Mouse (Mus musculus): ENCODE measurements at regions not wholly inside any gene's neighbourhood (a gene's known extent, or its start where the extent isn't known, plus 50 kb on each side); places are given as distances from the start of the nearest gene placed in this dataset.

DNA sequence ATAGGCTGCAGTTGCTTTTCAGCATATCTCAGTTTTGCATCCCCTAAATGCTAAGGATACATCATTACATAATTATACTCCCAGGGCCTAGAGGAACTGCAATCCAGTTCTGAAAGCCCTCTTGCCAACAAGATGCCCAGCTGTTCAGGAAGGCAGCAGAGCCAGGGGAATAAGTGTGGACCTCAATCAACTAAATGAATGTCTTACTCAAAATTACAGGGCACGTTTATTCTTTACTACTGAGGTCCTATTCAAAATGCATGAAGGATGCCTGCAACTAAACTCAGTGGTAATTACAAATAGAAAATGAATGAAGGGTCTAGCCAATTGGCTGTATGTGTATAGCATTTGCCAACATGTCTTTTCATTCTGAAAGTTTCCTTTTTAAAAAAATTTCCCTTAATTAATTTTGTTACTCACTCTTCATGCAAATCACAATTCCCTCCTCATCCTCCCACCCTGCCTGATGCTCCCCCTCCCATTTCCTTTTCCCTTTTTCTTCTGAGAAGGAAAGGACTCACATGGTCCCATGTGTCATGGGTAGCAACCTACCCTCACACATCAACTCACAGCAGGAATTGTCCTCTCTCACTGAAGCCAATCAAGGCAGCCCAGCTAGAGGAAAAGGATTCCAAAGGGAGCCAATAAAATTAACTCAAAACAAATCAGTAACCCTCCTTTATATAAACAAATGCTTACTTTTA, 86.9 kb upstream of the Ins1 start:
- WGBS = 51% methylated on average over 1 of the region's 1 CpGs
- H3K4me2 ChIP-seq = no peak overlapping the region
- H3K36me3 ChIP-seq = no peaks in the 10 kb centered on the region
- no peaks in the 10 kb centered on the region for H3K4me1 ChIP-seq (replicated peaks)
- no peak overlapping the region for H3K27ac ChIP-seq
- no peak overlapping the region for H3K9ac ChIP-seq
- H3K9me3 ChIP-seq = no peaks in the 10 kb centered on the region
- H3K27me3 ChIP-seq = no peaks in the 10 kb centered on the region
- ATAC-seq (ENCODE audit: low FRiP score) = no peak
- no peak overlapping the region for H3K4me3 ChIP-seq

GRCm38 (mm10) chr19:52193813-52194212, 70.3 kb upstream of the Ins1 start:
- H3K36me3 ChIP-seq = no peaks in the 10 kb centered on the region
- no peak overlapping the region for H3K9ac ChIP-seq
- WGBS = 89% methylated on average over 2 of the region's 2 CpGs
- H3K4me1 ChIP-seq (replicated peaks) = 0 out of 2 replicates have a peak, but pooled peaks cover 3% of the 10 kb centered on the region
- H3K27ac ChIP-seq = no peak overlapping the region
- no peak overlapping the region for H3K4me3 ChIP-seq
- no peak for ATAC-seq (ENCODE audit: low FRiP score)
- H3K9me3 ChIP-seq = no peaks in the 10 kb centered on the region
- H3K4me2 ChIP-seq = no peak overlapping the region
- no peaks in the 10 kb centered on the region for H3K27me3 ChIP-seq

DNA sequence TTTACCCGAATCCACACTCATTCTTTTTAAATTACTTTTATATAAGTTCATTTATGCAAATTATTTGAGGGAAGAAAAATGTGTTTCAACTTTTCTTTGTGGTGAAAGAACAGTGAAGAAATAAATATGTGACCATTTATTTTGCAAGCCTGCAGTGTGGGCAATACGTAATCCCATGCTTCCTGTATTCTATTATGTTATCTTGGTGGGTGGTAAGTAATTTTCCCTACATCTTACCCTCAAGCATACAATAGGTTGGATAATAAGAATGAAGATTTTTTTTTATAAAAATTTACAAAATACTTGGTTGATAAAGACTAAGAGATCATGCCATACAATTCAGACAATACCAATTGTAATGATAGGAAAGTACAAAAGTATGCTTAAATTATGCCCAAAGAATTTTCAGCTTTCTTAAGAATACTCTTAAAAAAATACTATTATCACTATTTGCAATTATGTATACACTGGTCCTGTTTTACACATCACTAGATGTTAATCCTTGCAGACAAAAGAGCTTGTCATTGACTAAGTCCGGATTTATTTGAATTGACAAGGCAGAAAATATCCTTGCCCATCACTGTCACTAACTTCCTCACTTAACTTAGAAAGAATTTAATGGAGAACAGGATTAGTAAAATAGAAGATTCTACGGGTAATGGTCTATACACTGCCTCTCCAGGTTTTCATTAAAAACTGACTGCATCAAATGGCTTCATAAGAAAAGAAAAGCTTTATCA, 64.4 kb upstream of the Ins1 start:
- no peaks in the 10 kb centered on the region for H3K9me3 ChIP-seq
- no peak overlapping the region for H3K4me3 ChIP-seq
- H3K36me3 ChIP-seq = no peaks in the 10 kb centered on the region
- no peaks in the 10 kb centered on the region for H3K27me3 ChIP-seq
- no peak for ATAC-seq (ENCODE audit: low FRiP score)
- WGBS = 75% methylated on average over 4 of the region's 4 CpGs
- H3K4me1 ChIP-seq (replicated peaks) = no peaks in the 10 kb centered on the region
- no peak overlapping the region for H3K9ac ChIP-seq
- H3K4me2 ChIP-seq = no peak overlapping the region
- no peak overlapping the region for H3K27ac ChIP-seq

DNA sequence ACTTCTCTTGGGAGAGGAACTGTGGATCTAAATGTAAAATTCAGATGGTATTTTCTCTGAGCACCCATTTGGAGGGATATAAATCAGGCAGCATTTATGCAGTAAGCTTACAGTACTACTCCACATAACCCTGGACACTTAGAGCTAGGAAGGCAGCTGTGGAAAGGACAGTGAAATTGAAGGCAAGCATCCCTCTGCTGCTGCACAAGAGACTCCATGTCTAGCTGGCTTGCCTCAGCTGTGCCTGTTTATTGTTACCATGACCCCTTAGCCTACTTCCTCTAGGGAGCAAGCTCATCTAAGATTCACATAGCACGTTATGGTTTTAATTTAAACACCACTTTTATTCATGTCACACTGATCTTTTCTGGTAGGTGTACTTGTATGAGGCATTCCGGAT, 56.4 kb upstream of the Ins1 start:
- no peak for ATAC-seq (ENCODE audit: low FRiP score)
- no peak overlapping the region for H3K9ac ChIP-seq
- H3K27me3 ChIP-seq = no peaks in the 10 kb centered on the region
- no peaks in the 10 kb centered on the region for H3K9me3 ChIP-seq
- no peaks in the 10 kb centered on the region for H3K36me3 ChIP-seq
- H3K4me3 ChIP-seq = no peak overlapping the region
- H3K27ac ChIP-seq = peak overlapping the region; percentile 30; the same call in 1 of the 2 replicates
- peaks cover 11% of the 10 kb centered on the region for H3K4me1 ChIP-seq (replicated peaks)
- no peak overlapping the region for H3K4me2 ChIP-seq
- WGBS = 40% methylated on average over 2 of the region's 2 CpGs
